In genomic region chr2:94405397-94406082, GRCm38 (mm10) we compare ENCODE assay signal across 8 mouse cellular contexts. TPM values are rescaled to one million over a fixed set of nuclear protein-coding genes. Genes with fewer than 3 reads are reported as not detected.
DNase-seq lines count a peak whose midpoint lies in the region; ATAC-seq and TF ChIP-seq lines count a peak whose summit lies in the region.

No protein-coding gene starts in this region.

- peak overlapping the region; percentile 81 for H3K4me2 ChIP-seq in forebrain, embryonic 12.5 days

- DNase-seq in layer of hippocampus, adult 2 months (ENCODE audit: low spot score in 2 of 2): no peak
- DNase-seq in layer of hippocampus, adult 9-11 months: no peak
- DNase-seq in WW6 (ENCODE audit: low read depth, low spot score): peak; percentile 4
- peak; percentile 43 to 49 for DNase-seq in left cerebral cortex, postnatal 25 days (ENCODE audit: low spot score in 2 of 2)
- peak; percentile 38 for DNase-seq in mesoderm, embryonic 11.5 days (ENCODE audit: low read depth, low spot score)
- DNase-seq in spleen, postnatal 4 days (ENCODE audit: low spot score in 2 of 2): no peak
- DNase-seq in ovary, postnatal 10 days (ENCODE audit: low spot score): no peak

- peak overlapping the region; percentile 67 for H3K4me3 ChIP-seq in layer of hippocampus, adult 2 months
- H3K4me3 ChIP-seq in forebrain, embryonic 12.5 days (replicated peaks): peak overlapping the region; percentile 95

- WGBS in forebrain, embryonic 12.5 days: 12% methylated on average over 21 of the region's 21 CpGs

- peaks cover 29% of the 10 kb centered on the region for H3K4me1 ChIP-seq in forebrain, embryonic 12.5 days

- peak overlapping the region; percentile 98 for H3K27ac ChIP-seq in layer of hippocampus, adult 2 months
- peak overlapping the region; percentile 92 for H3K27ac ChIP-seq in forebrain, embryonic 12.5 days

- peak; percentile 45 for TF ChIP-seq CTCF in layer of hippocampus, adult 2 months (conservative IDR thresholded peaks at IDR 0.05)

- peak overlapping the region; percentile 84 for H3K9ac ChIP-seq in forebrain, embryonic 12.5 days

- no peaks in the 10 kb centered on the region for H3K27me3 ChIP-seq in forebrain, embryonic 12.5 days

- ATAC-seq in forebrain, embryonic 12.5 days (ENCODE audit: low FRiP score): no peak; the same call in 1 of the 2 replicates

- intact Hi-C loops in left cerebral cortex, postnatal 25 days (cut with DNase I): no loop called here

- no peaks in the 10 kb centered on the region for H3K9me3 ChIP-seq in forebrain, embryonic 12.5 days

- peaks cover 4% of the 10 kb centered on the region; the same call in 1 of the 2 replicates for H3K36me3 ChIP-seq in forebrain, embryonic 12.5 days (replicated peaks)

RNA-seq across cellular contexts. Expression of gene Ttc17, which starts 0.9 kb away (rescaled TPM):
- total RNA-seq in layer of hippocampus, adult 2 months (2021): 10 to 100 TPM; 37.1 to 40.6 TPM
- polyA plus RNA-seq in forebrain, embryonic 12.5 days (2016; fragmentation: Nextera tagmentation; extraction: Ambion mirVana): 19.1 and 19.2 TPM in 2 replicates
- 10 to 100 TPM; 30.6 to 34.1 TPM for total RNA-seq in left cerebral cortex, postnatal 25 days (2021)

RNA-seq across cellular contexts. Expression of gene Api5, which starts 32.4 kb away (rescaled TPM):
- 10 to 100 TPM; 62.1 to 64.2 TPM for total RNA-seq in layer of hippocampus, adult 2 months (2021)
- 209 and 215 TPM in 2 replicates for polyA plus RNA-seq in forebrain, embryonic 12.5 days (2016; fragmentation: Nextera tagmentation; extraction: Ambion mirVana)
- total RNA-seq in left cerebral cortex, postnatal 25 days (2021): 10 to 100 TPM; 58.9 to 60.6 TPM

Comparison
In these comparisons a context has a peak if more than half of its experiments do, and no peak if none do; other contexts are left out.
1. DNase-seq: peak in WW6 (single experiment), left cerebral cortex, postnatal 25 days (2 of 2) and mesoderm, embryonic 11.5 days (single experiment); none in layer of hippocampus, adult 2 months (0 of 2), layer of hippocampus, adult 9-11 months (single experiment), spleen, postnatal 4 days (0 of 2) and ovary, postnatal 10 days (single experiment).